Mouse (Mus musculus) megakaryocyte, embryonic 14.5 days (primary cell): ENCODE results near the gene Pitpnb. TPM values are rescaled to one million over a fixed set of nuclear protein-coding genes. Genes with fewer than 3 reads are reported as not detected.

Source experiments
- H3K27me3 ChIP-seq: replicated peaks from 2 replicates; pipeline ENCODE3; 2012; ENCODE audit warnings: inconsistent platforms
- H3K36me3 ChIP-seq: replicated peaks from 2 replicates; pipeline ENCODE3; 2012; ENCODE audit warnings: low read length, inconsistent platforms, mixed read lengths
- H3K4me1 ChIP-seq: 2 replicates; pipeline ENCODE4 v1.6.1; 2012; ENCODE audit warnings: inconsistent platforms
- H3K4me3 ChIP-seq: replicated peaks from 2 replicates; pipeline ENCODE3; 2012; ENCODE audit warnings: moderate library complexity, mild to moderate bottlenecking, inconsistent platforms
- H3K9me3 ChIP-seq: 2 replicates; pipeline ENCODE4 v1.6.1; 2012; ENCODE audit warnings: inconsistent platforms
- FLI1 ChIP-seq: IDR thresholded peaks from 2 replicates; pipeline ENCODE4 v1.6.1; 2012; ENCODE audit warnings: low read length, inconsistent platforms, mixed read lengths
- GATA1 ChIP-seq: IDR thresholded peaks from 3 replicates; pipeline ENCODE4 v1.6.1; 2012; ENCODE audit warnings: mixed read lengths, low read length, inconsistent platforms, borderline replicate concordance
- polyA plus RNA-seq: library from polyadenylated mRNA; stranded (reverse); fragments of >175 nt; gene quantifications from 2 replicates; pipeline ENCODE4 v1.2.3, GENCODE M21; 2012; ENCODE audit warnings: low replicate concordance; ENCODE audit not compliant: insufficient read depth

The Pitpnb gene
- polyA plus RNA-seq, 1 experiment, result 21.4 TPM

GRCm38 (mm10) chr5:111394198-111395053, 63.9 kb downstream of the Pitpnb start:
- Histone ChIP-seq H3K4me1 (no peaks in the 10 kb centered on the region; the same call in 1 of the 2 replicates), H3K27me3 (peaks cover 43% of the 10 kb centered on the region), H3K36me3 (peaks cover 12% of the 10 kb centered on the region), H3K9me3 (no peaks in the 10 kb centered on the region), H3K4me3 (no peak overlapping the region)
- TF ChIP-seq GATA1 (no peak), FLI1 (no peak)

DNA sequence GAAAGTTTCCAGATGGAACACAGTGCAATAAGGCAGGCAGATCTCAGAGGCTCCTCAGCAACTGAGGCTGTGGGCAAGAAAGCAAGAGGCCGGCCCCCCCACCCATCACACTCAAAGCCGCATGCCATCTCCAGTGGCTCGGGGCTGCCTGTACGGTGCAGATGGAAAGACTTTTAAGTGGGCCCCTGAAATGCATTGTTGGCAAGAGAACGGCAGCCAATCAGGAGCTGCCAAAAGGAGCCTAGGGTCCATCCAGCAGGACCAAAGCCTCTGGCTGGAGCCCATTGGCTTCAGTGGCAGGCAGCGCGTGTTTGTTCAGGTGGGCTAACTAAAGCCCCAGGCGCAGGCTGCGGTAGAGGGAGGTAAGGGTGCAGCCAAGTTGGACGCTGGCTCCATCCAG, 65.2 kb downstream of the Pitpnb start:
- Histone ChIP-seq H3K27me3 (peaks cover 56% of the 10 kb centered on the region), H3K4me1 (no peaks in the 10 kb centered on the region; the same call in 1 of the 2 replicates), H3K36me3 (no peaks in the 10 kb centered on the region), H3K4me3 (no peak overlapping the region), H3K9me3 (no peaks in the 10 kb centered on the region)
- TF ChIP-seq GATA1, result no peak
- TF ChIP-seq FLI1, result no peak

DNA sequence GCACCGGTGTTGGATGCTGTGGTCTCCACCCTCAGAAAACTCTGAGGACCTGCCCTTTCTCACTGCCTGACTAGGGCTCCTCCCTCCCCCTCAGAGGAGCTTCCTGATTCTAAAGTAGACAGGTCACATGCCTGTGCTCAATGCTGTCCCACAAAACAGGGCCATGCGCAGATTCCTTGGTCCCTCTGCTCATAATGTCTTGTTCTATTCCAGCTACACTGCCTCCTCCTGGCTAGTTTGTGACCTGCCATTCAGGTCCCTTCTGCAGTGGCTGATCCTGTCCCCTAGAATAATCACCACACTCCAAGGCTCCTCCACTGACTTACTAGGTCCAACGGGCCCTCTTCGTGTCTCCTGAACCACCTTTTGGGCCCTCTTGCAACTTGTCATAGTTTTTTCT, 65.6 kb downstream of the Pitpnb start:
- H3K4me1 ChIP-seq, result no peaks in the 10 kb centered on the region; the same call in 1 of the 2 replicates
- TF ChIP-seq GATA1 (no peak), FLI1 (no peak)
- no peaks in the 10 kb centered on the region for H3K9me3 ChIP-seq
- H3K27me3 ChIP-seq, result peaks cover 60% of the 10 kb centered on the region
- H3K4me3 ChIP-seq, result no peak overlapping the region
- H3K36me3 ChIP-seq, result no peaks in the 10 kb centered on the region

DNA sequence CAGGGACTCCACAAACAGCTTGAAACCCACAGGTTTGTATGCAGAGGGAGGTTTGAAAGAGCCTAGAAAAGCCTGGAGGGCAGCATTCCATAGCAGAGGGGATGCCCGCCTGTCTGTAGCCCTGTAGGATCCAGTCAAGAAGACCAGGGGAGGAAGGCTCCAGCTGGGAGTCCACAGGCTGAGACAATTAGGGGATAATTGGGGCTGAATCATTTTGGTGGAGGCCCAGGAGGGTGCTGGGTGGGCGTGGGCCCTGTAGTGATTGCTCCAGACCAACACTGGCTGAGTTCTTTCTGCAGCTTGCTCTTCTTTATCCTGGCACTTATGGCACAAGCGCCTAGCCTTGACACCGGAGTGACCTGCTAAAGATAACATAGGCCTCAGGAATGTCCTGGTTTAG, 67.9 kb downstream of the Pitpnb start:
- Histone ChIP-seq H3K4me1 (no peaks in the 10 kb centered on the region; the same call in 1 of the 2 replicates), H3K4me3 (no peak overlapping the region), H3K36me3 (no peaks in the 10 kb centered on the region), H3K27me3 (peaks cover 77% of the 10 kb centered on the region), H3K9me3 (no peaks in the 10 kb centered on the region)
- TF ChIP-seq GATA1 (no peak), FLI1 (no peak)

DNA sequence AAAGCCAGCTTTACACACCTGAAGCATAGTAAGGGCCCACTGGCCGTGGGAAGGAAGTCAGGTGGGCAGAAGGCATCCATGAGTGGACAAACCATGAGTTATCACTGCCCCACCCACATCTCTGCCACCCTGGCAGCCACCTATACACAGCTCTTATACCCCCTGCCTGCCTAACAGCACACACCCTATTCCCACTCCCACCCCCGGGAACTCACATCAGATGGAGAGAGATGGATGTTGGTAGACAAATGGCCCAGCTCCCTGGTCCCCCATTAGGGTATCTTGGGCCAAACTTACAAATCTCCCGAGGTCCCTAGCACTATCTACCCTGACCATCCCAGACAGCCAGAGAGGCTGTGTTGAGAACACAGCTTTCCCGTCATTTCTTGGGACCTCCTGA, 68.7 kb downstream of the Pitpnb start:
- Histone ChIP-seq H3K4me1 (no peaks in the 10 kb centered on the region; the same call in 1 of the 2 replicates), H3K27me3 (peaks cover 79% of the 10 kb centered on the region), H3K9me3 (no peaks in the 10 kb centered on the region), H3K4me3 (no peak overlapping the region), H3K36me3 (no peaks in the 10 kb centered on the region)
- no peak for TF ChIP-seq FLI1
- no peak for TF ChIP-seq GATA1

- Histone ChIP-seq H3K27me3 (peaks cover 78% of the 10 kb centered on the region), H3K4me1 (no peaks in the 10 kb centered on the region; the same call in 1 of the 2 replicates), H3K4me3 (no peak overlapping the region), H3K36me3 (no peaks in the 10 kb centered on the region), H3K9me3 (no peaks in the 10 kb centered on the region)
- no peak for TF ChIP-seq GATA1
- no peak for TF ChIP-seq FLI1
These were observed 71.5 kb downstream of the Pitpnb start for GRCm38 (mm10) chr5:111401879-111402650.

DNA sequence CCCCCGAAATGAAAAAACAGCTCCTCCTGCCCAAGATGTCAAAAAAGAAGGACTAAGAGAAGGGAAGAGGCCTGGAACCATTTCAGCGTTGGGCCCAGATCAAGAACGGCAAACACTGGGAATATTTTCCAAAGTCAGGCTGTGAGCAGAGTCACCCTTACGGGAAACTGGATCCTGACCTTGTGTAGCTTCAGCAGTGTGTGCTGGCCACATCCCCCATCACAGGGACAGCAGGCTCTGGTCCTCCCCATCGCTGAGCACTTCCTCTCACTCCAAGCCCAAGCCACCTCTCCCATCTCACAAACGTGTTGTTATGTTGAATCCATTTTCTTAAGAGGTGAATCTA, 72.1 kb downstream of the Pitpnb start:
- TF ChIP-seq FLI1 (no peak), GATA1 (no peak)
- Histone ChIP-seq H3K4me3 (no peak overlapping the region), H3K9me3 (no peaks in the 10 kb centered on the region), H3K4me1 (no peaks in the 10 kb centered on the region), H3K27me3 (peaks cover 75% of the 10 kb centered on the region), H3K36me3 (no peaks in the 10 kb centered on the region)

- Histone ChIP-seq H3K4me1 (no peaks in the 10 kb centered on the region), H3K9me3 (no peaks in the 10 kb centered on the region)
- TF ChIP-seq FLI1 (no peak), GATA1 (no peak)
These were observed 74.2 kb downstream of the Pitpnb start for GRCm38 (mm10) chr5:111404721-111405120.

DNA sequence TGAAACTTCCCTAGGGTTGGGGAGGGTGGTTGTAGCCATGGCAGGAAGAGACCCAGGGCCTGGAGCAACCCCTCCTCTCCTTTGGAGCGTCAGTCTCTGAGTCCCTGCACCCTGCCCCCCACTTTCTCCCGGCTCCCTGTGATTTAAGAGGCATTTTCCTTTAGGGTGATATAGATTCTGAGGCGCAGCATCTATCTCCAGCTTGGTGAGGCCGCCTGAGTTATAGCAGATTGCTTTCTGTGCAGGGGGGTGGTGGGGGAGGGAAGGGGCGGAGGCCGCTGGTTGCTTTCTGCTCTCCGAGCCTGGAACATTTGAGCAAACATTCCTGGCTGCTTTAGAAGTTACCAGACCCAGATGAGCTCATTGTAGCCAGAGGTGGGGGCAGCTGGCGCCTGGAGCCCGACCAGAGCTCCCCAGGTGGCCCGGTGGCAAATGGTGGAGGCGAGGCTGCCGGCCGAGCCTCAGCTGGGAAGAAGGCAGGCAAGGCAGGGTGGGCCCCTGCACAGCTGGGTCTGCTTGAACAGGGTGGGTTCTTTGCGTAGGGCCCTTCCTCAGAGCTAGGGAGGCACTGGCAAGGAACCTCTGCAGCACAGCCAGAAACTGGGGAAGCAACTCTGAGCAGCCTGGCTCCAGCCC, 78.0 kb downstream of the Pitpnb start:
- Histone ChIP-seq H3K4me1 (no peaks in the 10 kb centered on the region), H3K36me3 (no peaks in the 10 kb centered on the region), H3K9me3 (no peaks in the 10 kb centered on the region), H3K27me3 (peaks cover 78% of the 10 kb centered on the region), H3K4me3 (no peak overlapping the region)
- TF ChIP-seq FLI1 (no peak), GATA1 (no peak)

More at GRCm38 (mm10) chr5:111404721-111405120, 74.2 kb downstream of the Pitpnb start:
- Histone ChIP-seq H3K36me3 (no peaks in the 10 kb centered on the region), H3K27me3 (peaks cover 77% of the 10 kb centered on the region), H3K4me3 (no peak overlapping the region)

DNA sequence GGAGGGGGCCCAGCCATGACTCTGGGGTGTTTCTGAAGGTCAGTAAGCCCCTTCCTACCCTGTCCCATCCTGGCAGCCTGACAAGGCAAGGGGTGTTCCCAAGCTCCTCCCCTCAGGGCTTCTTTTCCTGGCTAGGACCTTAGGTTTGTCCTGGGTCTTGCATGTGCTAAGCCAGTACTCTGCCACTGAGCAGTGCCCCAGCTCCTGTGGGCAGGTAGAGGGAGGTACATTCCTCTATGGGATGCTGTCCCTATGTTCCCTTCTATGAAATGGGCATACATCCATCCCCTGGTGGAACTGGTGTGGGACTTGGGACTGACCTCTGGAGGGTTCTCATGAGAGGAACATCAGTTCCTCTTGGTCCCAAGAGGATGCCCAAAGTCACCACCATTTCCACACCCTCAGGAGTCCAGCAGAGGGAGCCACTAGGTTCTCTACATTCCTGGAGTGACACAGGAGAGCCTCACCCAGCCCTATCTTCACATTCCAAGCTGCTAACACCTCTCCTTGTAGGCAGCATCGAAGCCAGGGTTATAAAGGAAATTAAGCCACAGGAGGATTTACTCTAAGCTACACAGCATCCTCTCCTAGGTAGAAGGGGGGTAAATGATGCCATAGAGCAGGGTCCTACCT, 79.0 kb downstream of the Pitpnb start:
- TF ChIP-seq GATA1, result no peak
- no peak for TF ChIP-seq FLI1
- Histone ChIP-seq H3K36me3 (no peaks in the 10 kb centered on the region), H3K9me3 (no peaks in the 10 kb centered on the region), H3K4me1 (peaks cover 7% of the 10 kb centered on the region; the same call in 1 of the 2 replicates), H3K27me3 (peaks cover 79% of the 10 kb centered on the region), H3K4me3 (no peak overlapping the region)
